Mouse (Mus musculus) heart, postnatal 0 days (tissue): ENCODE measurements around the gene Popdc3.

ENCODE experiments used
- CTCF ChIP-seq: IDR thresholded peaks from 2 replicates; pipeline ENCODE4 v1.5.1; 2016; ENCODE audit warnings: antibody characterized with exemption, control low read depth, low read depth
- EP300 ChIP-seq: IDR thresholded peaks from 2 replicates; pipeline ENCODE4 v1.6.1; 2016; ENCODE audit warnings: antibody characterized with exemption, low read depth

DNA sequence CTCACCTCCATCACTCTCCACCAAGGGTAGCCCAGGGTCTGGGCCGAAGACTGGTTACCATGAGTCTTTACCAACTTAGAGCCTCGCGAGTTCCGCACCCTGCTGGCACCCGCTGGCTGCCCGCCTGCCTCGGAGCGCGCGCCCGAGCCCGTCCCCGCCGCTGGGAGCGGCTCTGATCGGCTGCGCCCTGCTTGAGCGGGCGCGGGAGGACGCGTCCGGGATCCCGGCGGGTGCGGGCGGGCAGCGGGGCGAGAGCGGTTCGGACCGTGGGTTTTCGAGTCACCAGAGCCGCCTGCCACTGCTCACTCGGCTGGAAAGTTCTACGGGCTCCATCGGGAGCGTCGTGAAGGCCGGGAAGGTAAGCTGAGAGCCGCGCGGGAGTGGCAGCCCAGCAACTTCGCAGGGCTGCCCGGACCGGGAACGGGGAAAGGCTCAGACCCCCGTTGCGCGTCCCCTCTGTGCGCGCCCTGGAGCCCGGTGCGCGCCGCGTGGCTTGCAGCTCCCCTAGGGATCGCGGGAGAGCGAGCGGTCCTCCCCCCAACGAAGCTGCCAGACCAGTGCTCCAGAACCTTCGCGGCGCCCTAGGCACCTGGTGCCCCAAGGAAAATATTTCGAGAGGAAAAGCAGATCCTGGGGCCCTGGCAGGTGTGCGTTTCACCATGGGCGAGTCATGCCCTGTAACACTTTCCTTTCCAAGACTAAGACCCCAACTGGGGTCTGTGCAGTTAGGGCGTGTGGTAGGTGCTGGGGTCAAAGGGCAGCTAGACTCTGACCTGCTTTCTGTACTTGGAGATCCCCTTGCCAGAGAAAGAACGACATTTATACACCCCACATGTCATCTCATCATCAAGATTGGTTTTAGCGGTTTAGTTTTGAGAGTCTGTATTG lies 111.6 kb downstream of the Popdc3 start:
- TF ChIP-seq CTCF (no peak), EP300 (no peak)
